Mouse (Mus musculus) hindbrain, embryonic 10.5 days (tissue): ENCODE data around the gene Camk2d. TPM values are rescaled to one million over a fixed set of nuclear protein-coding genes. Genes with fewer than 3 reads are reported as not detected.

ENCODE experiments used
- DNase-seq: peaks from one replicate; pipeline ENCODE4 v3.0.0-alpha.2; 2017; ENCODE audit warnings: low spot score
- H3K27ac ChIP-seq: fragments of 300-500 bp; sonication (generic); 2 replicates; pipeline ENCODE4 v1.5.1; 2016; ENCODE audit warnings: mild to moderate bottlenecking, moderate library complexity
- H3K27me3 ChIP-seq: fragments of 300-500 bp; sonication (generic); 2 replicates; pipeline ENCODE4 v1.6.1; 2016; ENCODE audit warnings: mild to moderate bottlenecking; ENCODE audit not compliant: poor library complexity, insufficient read depth, severe bottlenecking
- H3K36me3 ChIP-seq: fragments of 300-500 bp; sonication (generic); 2 replicates; pipeline ENCODE4 v1.6.1; 2016; ENCODE audit warnings: mild to moderate bottlenecking, moderate library complexity
- H3K4me1 ChIP-seq: fragments of 300-500 bp; sonication (generic); replicated peaks from 2 replicates; pipeline ENCODE4 v1.6.1; 2016; ENCODE audit warnings: mild to moderate bottlenecking
- H3K4me3 ChIP-seq: fragments of 300-500 bp; sonication (generic); 2 replicates; pipeline ENCODE4 v1.5.1; 2016; ENCODE audit warnings: mild to moderate bottlenecking, moderate library complexity
- H3K9me3 ChIP-seq: fragments of 300-500 bp; sonication (generic); 2 replicates; pipeline ENCODE4 v1.6.1; 2016; ENCODE audit warnings: mild to moderate bottlenecking, moderate library complexity
- WGBS: fragments of 180-500 bp; shearing (Covaris S2); methylation state at CpG from one replicate; pipeline ENCODE4 v1.1.7; 2016; 5-methylcytosine and 5-hydroxymethylcytosine counted together
- polyA plus RNA-seq: library from polyadenylated mRNA; unstranded; fragments of >200 nt; fragmentation: Nextera tagmentation; extraction: Ambion mirVana; gene quantifications from 2 replicates; pipeline ENCODE4 v1.2.1, GENCODE M21; 2016

Gene Camk2d
- polyA plus RNA-seq, 1 experiment from 2014 or later = 11.9 TPM

GRCm38 (mm10) chr3:126723021-126723449 is 126.9 kb downstream of the Camk2d start:
- H3K27me3 ChIP-seq = no peaks in the 10 kb centered on the region
- no peaks in the 10 kb centered on the region for H3K4me1 ChIP-seq
- 86% methylated on average over 5 of the region's 5 CpGs for WGBS
- no peak for DNase-seq
- no peaks in the 10 kb centered on the region for H3K9me3 ChIP-seq
- no peaks in the 10 kb centered on the region for H3K36me3 ChIP-seq
- no peak overlapping the region for H3K4me3 ChIP-seq
- no peak overlapping the region for H3K27ac ChIP-seq

- H3K4me1 ChIP-seq = no peaks in the 10 kb centered on the region
- no peaks in the 10 kb centered on the region for H3K36me3 ChIP-seq
- no peak overlapping the region for H3K4me3 ChIP-seq
- no peaks in the 10 kb centered on the region for H3K9me3 ChIP-seq
- H3K27me3 ChIP-seq = no peaks in the 10 kb centered on the region
- WGBS = 77% methylated on average over 5 of the region's 5 CpGs
- H3K27ac ChIP-seq = no peak overlapping the region
- no peak for DNase-seq
These were observed 127.4 kb downstream of the Camk2d start for GRCm38 (mm10) chr3:126723458-126723857.

DNA sequence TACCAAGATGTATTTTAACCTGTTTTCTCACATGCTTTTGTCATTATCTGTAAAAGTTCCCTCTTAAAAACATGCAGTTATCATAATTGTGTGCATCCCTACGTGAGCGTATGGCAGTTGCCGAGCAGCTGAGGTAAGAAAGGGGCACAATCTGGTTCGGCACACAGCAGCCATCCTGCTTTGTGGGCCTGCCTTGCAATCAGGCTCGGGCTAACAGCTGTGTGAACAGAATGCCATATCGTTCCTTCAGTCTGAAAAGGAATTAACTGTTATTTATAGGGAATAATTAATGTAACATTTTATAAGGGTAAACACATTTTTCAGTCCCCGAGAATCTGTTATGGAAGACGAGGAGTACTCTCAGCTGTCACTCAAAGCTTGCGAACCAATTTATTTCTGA is 129.5 kb downstream of the Camk2d start:
- Histone ChIP-seq H3K4me3 (no peak overlapping the region), H3K4me1 (no peaks in the 10 kb centered on the region), H3K27ac (no peak overlapping the region), H3K36me3 (no peaks in the 10 kb centered on the region), H3K9me3 (no peaks in the 10 kb centered on the region), H3K27me3 (no peaks in the 10 kb centered on the region)
- DNase-seq = no peak
- 84% methylated on average over 9 of the region's 9 CpGs for WGBS

DNA sequence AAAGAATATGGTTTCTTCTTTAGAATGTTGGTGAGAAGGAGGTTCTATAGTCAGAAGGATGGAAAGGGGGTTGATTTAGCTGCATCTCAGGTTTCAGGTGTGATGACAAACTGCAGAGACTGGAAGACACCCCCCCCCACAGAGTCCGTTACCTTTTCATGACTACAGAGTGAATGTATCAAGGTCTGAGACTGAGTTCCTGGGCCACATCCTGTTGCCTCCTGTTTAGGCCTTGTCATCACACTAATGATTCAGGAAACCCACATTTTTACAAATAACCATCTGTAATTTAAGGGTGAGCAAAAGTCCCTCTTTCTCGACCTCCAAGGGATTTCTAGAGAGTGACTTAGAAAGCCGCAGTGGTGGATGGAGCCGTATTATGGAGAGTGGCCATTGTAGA is 131.3 kb downstream of the Camk2d start:
- Histone ChIP-seq H3K4me1 (no peaks in the 10 kb centered on the region), H3K36me3 (no peaks in the 10 kb centered on the region), H3K4me3 (no peak overlapping the region), H3K27me3 (no peaks in the 10 kb centered on the region), H3K27ac (no peak overlapping the region), H3K9me3 (no peaks in the 10 kb centered on the region)
- no peak for DNase-seq
- WGBS = 89% methylated on average over 4 of the region's 4 CpGs

GRCm38 (mm10) chr3:126730411-126730810 is 134.3 kb downstream of the Camk2d start:
- Histone ChIP-seq H3K4me3 (no peak overlapping the region), H3K27ac (no peak overlapping the region), H3K4me1 (no peaks in the 10 kb centered on the region), H3K27me3 (no peaks in the 10 kb centered on the region), H3K9me3 (no peaks in the 10 kb centered on the region), H3K36me3 (no peaks in the 10 kb centered on the region)
- 82% methylated on average over 5 of the region's 5 CpGs for WGBS
- no peak for DNase-seq

GRCm38 (mm10) chr3:126732323-126732722 is 136.2 kb downstream of the Camk2d start:
- Histone ChIP-seq H3K9me3 (no peaks in the 10 kb centered on the region), H3K4me1 (no peaks in the 10 kb centered on the region), H3K36me3 (no peaks in the 10 kb centered on the region), H3K27me3 (no peaks in the 10 kb centered on the region), H3K4me3 (no peak overlapping the region), H3K27ac (no peak overlapping the region)
- DNase-seq = no peak
- 86% methylated on average over 2 of the region's 2 CpGs for WGBS

DNA sequence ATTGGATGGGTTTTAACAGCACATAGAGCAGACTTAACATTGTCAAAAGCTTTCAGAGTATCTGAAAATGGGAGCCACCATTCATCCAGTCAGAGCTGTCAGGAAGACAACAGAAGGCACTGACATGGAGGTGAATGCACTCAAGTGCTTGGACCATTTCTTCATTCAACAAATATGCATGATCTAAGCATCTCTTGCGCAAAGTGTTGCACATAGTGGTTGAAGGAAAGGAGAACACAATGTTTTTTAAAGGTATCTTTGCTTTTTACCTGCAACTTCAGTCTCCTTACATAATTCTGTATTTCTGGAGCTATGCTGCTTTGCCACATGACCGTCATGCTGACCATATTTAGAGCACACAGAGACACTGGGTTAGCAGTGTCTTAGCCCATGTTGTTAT is 138.4 kb downstream of the Camk2d start:
- Histone ChIP-seq H3K27me3 (no peaks in the 10 kb centered on the region), H3K27ac (no peak overlapping the region), H3K4me1 (no peaks in the 10 kb centered on the region), H3K9me3 (no peaks in the 10 kb centered on the region), H3K36me3 (no peaks in the 10 kb centered on the region), H3K4me3 (no peak overlapping the region)
- WGBS = 89% methylated on average over 2 of the region's 2 CpGs
- DNase-seq = no peak

DNA sequence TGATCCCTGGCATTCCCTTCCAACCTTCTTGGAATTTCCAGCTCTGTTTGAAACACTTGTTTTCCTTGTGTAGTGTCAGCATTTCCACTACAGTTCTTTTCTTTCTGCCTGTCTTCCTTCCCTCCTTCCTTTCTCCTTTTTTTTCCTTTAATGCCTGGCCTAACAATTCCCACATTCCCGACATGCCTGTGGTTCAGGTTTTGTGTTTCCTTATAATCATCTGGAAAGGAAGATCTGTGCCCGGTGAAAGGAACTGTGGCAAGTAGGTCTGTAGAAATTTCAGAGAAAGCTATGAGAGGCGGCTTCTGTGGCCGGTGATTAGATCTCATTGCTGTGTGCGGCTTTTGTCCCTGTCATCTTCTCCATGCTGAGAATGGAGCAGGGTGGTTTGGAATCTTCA is 139.1 kb downstream of the Camk2d start:
- H3K27me3 ChIP-seq = no peaks in the 10 kb centered on the region
- 77% methylated on average over 5 of the region's 5 CpGs for WGBS
- DNase-seq = no peak

DNA sequence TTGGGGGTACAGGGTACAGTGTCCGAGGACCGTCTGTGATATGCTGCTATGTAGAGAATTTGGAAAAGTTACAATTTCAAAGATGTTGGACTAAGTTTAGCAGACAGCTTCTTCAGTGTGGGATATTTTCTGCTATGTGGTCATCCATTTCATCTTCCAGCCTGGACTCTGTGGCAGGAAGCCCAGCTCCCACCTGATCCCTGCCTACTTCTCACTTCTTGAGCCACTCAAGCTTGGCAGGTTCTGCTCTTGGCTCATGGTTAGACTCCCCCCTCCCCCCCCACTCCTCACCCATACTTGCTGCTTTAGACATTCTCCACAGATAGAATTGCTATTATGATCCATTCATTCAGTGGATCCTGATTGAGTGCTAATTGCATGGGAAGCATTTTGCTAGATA is 141.0 kb downstream of the Camk2d start:
- DNase-seq = no peak
- Histone ChIP-seq H3K36me3 (no peaks in the 10 kb centered on the region), H3K4me1 (no peaks in the 10 kb centered on the region), H3K9me3 (no peaks in the 10 kb centered on the region), H3K4me3 (no peak overlapping the region), H3K27me3 (no peaks in the 10 kb centered on the region), H3K27ac (no peak overlapping the region)
- 91% methylated on average over 2 of the region's 2 CpGs for WGBS

More for the DNA sequence above, 139.1 kb downstream of the Camk2d start:
- no peak overlapping the region for H3K4me3 ChIP-seq
- no peaks in the 10 kb centered on the region for H3K9me3 ChIP-seq
- H3K27ac ChIP-seq = no peak overlapping the region
- no peaks in the 10 kb centered on the region for H3K4me1 ChIP-seq
- no peaks in the 10 kb centered on the region for H3K36me3 ChIP-seq

DNA sequence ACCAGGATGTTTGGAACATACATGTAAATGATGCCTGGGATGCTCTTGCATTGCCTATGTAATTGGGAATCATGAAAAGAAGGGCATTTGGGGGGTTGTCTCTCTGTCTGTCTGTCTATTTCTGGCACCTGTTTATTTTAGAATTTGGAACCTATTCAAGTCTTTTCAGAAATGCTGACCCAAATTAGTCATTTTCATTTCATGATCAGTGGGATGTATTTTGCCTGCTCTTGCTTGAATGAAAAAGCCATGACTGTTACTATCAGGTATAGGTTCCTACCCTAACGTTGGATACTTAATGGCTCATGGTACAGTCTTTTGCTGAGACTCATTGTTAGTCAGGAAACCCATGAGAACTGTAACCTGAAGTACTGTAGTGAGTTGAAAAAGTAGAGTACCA is 144.0 kb downstream of the Camk2d start:
- WGBS = 88% methylated on average over 1 of the region's 1 CpGs
- no peaks in the 10 kb centered on the region for H3K36me3 ChIP-seq
- H3K4me1 ChIP-seq = peaks cover 8% of the 10 kb centered on the region
- no peak for DNase-seq
- no peak overlapping the region for H3K4me3 ChIP-seq
- H3K27me3 ChIP-seq = no peaks in the 10 kb centered on the region
- no peak overlapping the region for H3K27ac ChIP-seq
- H3K9me3 ChIP-seq = no peaks in the 10 kb centered on the region

- Histone ChIP-seq H3K4me3 (no peak overlapping the region), H3K9me3 (no peaks in the 10 kb centered on the region), H3K27me3 (no peaks in the 10 kb centered on the region), H3K36me3 (no peaks in the 10 kb centered on the region), H3K27ac (peak overlapping the region; percentile 70; the same call in 1 of the 2 replicates), H3K4me1 (peaks cover 17% of the 10 kb centered on the region)
- 55% methylated on average over 3 of the region's 3 CpGs for WGBS
- DNase-seq = no peak
These were observed 148.5 kb downstream of the Camk2d start for GRCm38 (mm10) chr3:126744432-126745133.

- Histone ChIP-seq H3K9me3 (no peaks in the 10 kb centered on the region), H3K36me3 (no peaks in the 10 kb centered on the region), H3K4me1 (peaks cover 17% of the 10 kb centered on the region), H3K4me3 (no peak overlapping the region), H3K27ac (no peak overlapping the region), H3K27me3 (no peaks in the 10 kb centered on the region)
- no peak for DNase-seq
- 82% methylated on average over 11 of the region's 11 CpGs for WGBS
These were observed 150.2 kb downstream of the Camk2d start for GRCm38 (mm10) chr3:126746148-126746803.

- Histone ChIP-seq H3K27ac (no peak overlapping the region), H3K9me3 (no peaks in the 10 kb centered on the region), H3K36me3 (no peaks in the 10 kb centered on the region), H3K27me3 (no peaks in the 10 kb centered on the region), H3K4me3 (no peak overlapping the region), H3K4me1 (peaks cover 17% of the 10 kb centered on the region)
- DNase-seq = no peak
- 91% methylated on average over 3 of the region's 3 CpGs for WGBS
These were observed 151.5 kb downstream of the Camk2d start for GRCm38 (mm10) chr3:126747628-126748027.
